Mouse (Mus musculus) hindbrain, embryonic 12.5 days (tissue): ENCODE measurements at regions not wholly inside any gene's neighbourhood (a gene's known extent, or its start where the extent isn't known, plus 50 kb on each side); places are given as distances from the start of the nearest gene placed in this dataset.

Experiments
- ATAC-seq: fragments of 200-750 bp; cut with Nextera tagmentation; 2 replicates; pipeline ENCODE4 v1.8.0; 2017; ENCODE audit warnings: moderate TSS enrichment; ENCODE audit not compliant: low FRiP score
- H3K27ac ChIP-seq: fragments of 300-500 bp; sonication (generic); 2 replicates; pipeline ENCODE4 v1.5.1; 2016; ENCODE audit warnings: mild to moderate bottlenecking
- H3K27me3 ChIP-seq: fragments of 300-500 bp; sonication (generic); 2 replicates; pipeline ENCODE4 v1.6.1; 2016; ENCODE audit warnings: mild to moderate bottlenecking
- H3K36me3 ChIP-seq: fragments of 300-500 bp; sonication (generic); 2 replicates; pipeline ENCODE4 v1.6.1; 2016; ENCODE audit warnings: mild to moderate bottlenecking
- H3K4me1 ChIP-seq: fragments of 300-500 bp; sonication (generic); 2 replicates; pipeline ENCODE4 v1.6.1; 2016
- H3K4me2 ChIP-seq: fragments of 300-500 bp; sonication (generic); replicated peaks from 2 replicates; pipeline ENCODE4 v1.6.1; 2016; ENCODE audit warnings: mild to moderate bottlenecking
- H3K4me3 ChIP-seq: fragments of 300-500 bp; sonication (generic); 2 replicates; pipeline ENCODE4 v1.5.1; 2016; ENCODE audit warnings: mild to moderate bottlenecking
- H3K9ac ChIP-seq: fragments of 300-500 bp; sonication (generic); 2 replicates; pipeline ENCODE4 v1.6.1; 2016; ENCODE audit warnings: mild to moderate bottlenecking, moderate library complexity
- H3K9me3 ChIP-seq: fragments of 300-500 bp; sonication (generic); replicated peaks from 2 replicates; pipeline ENCODE4 v1.6.1; 2016; ENCODE audit warnings: mild to moderate bottlenecking
- WGBS: fragments of 180-500 bp; shearing (Covaris S2); methylation state at CpG from one replicate; pipeline ENCODE4 v1.1.7; 2016; 5-methylcytosine and 5-hydroxymethylcytosine counted together

DNA sequence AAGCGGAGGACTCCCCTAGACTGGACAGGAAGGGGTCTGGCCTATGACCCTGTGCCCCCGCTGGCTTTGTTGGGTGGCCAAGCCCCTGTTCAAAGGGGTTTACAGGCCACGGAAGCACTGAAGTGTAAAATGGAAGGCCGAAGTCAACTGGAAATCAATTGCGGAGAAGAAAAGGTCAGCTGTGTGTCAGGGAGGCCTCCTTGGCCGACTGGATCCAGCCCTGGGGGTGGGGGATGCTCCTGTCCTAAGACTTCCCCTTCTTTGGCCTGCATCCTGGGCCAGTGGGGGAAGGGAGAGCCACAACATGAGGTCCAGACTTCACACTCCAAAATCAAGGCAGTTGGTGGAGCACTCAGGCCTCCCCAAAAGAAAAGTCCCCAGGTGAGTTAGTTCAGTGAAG lies 66.4 kb upstream of the Ret start:
- ATAC-seq = no peak
- H3K27me3 ChIP-seq = no peaks in the 10 kb centered on the region
- H3K9ac ChIP-seq = no peak overlapping the region
- H3K4me1 ChIP-seq = no peaks in the 10 kb centered on the region; the same call in 1 of the 2 replicates
- H3K36me3 ChIP-seq = no peaks in the 10 kb centered on the region
- no peak overlapping the region for H3K4me2 ChIP-seq
- no peak overlapping the region for H3K27ac ChIP-seq
- H3K4me3 ChIP-seq = no peak overlapping the region
- no peaks in the 10 kb centered on the region for H3K9me3 ChIP-seq
- WGBS = 9% methylated on average over 6 of the region's 6 CpGs

DNA sequence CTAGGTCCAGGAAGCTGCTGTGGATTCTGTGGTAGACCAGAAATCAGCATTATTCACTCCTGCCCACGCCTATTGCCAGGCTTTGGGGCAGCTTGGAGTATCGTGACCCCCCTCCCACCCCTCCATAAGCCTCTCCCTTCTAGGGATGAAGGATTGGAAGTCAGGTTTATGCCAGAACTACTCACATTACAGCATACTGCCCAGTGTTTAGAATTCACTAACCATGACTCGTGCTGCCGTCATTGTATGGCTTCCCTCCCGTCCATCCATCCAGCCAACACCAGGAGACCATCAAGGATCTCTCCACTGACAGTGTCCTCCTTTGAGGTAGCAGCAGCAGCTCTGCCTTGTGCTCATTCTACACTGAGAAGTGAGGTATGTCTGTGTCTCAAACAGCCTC lies 62.4 kb upstream of the Ret start:
- H3K9ac ChIP-seq = no peak overlapping the region
- H3K4me2 ChIP-seq = no peak overlapping the region
- H3K27me3 ChIP-seq = no peaks in the 10 kb centered on the region
- H3K9me3 ChIP-seq = no peaks in the 10 kb centered on the region
- 87% methylated on average over 5 of the region's 5 CpGs for whole genome bisulfite sequencing
- no peak overlapping the region for H3K4me3 ChIP-seq
- no peak overlapping the region for H3K27ac ChIP-seq
- no peaks in the 10 kb centered on the region for H3K36me3 ChIP-seq
- H3K4me1 ChIP-seq = no peaks in the 10 kb centered on the region; the same call in 1 of the 2 replicates
- ATAC-seq = no peak

DNA sequence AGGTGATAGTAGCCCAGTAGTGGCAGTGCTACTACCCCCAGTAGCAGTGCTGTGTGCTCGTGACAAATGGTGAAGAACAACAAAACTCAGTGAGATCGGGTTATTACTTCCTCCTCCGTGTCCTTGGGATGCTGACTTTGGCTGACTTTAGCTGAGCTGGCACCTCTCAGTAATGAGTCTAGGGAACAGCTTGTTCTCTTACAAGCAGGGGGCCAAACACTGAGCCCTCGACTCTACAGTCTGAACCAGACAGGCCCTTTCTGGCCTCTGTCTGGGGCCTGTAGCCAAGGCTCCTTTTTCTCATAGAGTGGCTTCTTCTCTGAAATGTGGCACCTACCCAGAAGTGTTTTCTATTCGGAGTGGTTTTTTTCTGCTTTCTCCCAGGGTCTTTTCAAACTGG lies 57.4 kb upstream of the Ret start:
- Histone ChIP-seq H3K4me1 (no peaks in the 10 kb centered on the region), H3K9me3 (no peaks in the 10 kb centered on the region), H3K27me3 (no peaks in the 10 kb centered on the region; the same call in 1 of the 2 replicates), H3K4me3 (no peak overlapping the region), H3K36me3 (no peaks in the 10 kb centered on the region), H3K9ac (no peak overlapping the region), H3K4me2 (no peak overlapping the region), H3K27ac (no peak overlapping the region)
- WGBS = 77% methylated on average over 5 of the region's 5 CpGs
- no peak for ATAC-seq

DNA sequence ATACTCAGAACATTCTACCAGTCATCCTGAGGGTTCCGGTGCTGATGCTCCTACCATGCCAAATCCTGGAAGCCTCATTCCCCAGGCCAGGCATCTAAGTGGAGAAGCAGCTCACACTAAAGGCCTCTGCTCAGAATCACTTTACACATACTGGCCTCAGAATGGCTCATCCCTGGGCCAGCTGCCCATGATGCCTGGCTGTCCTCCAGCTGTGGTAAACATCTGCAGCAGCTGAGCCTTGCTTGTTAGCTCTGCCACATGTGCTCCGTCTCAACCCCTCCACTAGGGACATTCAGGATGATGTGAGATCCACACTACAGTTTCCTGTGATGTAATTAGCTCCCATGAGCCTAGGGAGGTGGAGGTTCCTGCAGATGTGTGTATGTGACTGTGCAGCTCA lies 55.2 kb upstream of the Ret start:
- H3K27ac ChIP-seq = no peak overlapping the region
- no peaks in the 10 kb centered on the region; the same call in 1 of the 2 replicates for H3K27me3 ChIP-seq
- no peak overlapping the region for H3K4me3 ChIP-seq
- ATAC-seq = no peak
- H3K4me2 ChIP-seq = no peak overlapping the region
- WGBS = 85% methylated on average over 2 of the region's 2 CpGs
- H3K4me1 ChIP-seq = no peaks in the 10 kb centered on the region
- H3K36me3 ChIP-seq = no peaks in the 10 kb centered on the region
- H3K9me3 ChIP-seq = no peaks in the 10 kb centered on the region
- no peak overlapping the region for H3K9ac ChIP-seq

DNA sequence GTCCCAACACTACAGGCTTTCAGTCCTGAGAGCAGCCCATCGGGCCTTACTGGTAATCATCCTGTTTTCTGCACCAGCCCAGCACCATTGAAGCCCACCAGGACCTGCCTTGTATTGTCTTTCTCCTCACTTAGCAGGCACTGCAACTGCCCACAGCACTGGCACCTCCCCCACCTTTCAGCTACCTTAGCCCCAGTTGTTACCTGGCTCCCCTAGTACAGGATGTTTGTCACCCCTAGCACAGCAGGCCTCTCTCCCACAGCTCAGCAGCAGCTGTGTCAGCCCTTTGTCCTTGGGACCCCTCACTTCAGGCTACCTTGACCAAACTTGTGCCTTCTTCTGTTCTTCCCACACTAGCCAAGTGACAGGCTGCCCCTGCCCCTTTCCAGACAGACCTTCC lies 53.6 kb upstream of the Ret start:
- Histone ChIP-seq H3K4me3 (no peak overlapping the region), H3K27ac (no peak overlapping the region), H3K9me3 (no peaks in the 10 kb centered on the region), H3K36me3 (no peaks in the 10 kb centered on the region), H3K27me3 (no peaks in the 10 kb centered on the region; the same call in 1 of the 2 replicates), H3K9ac (no peak overlapping the region), H3K4me1 (no peaks in the 10 kb centered on the region), H3K4me2 (no peak overlapping the region)
- WGBS = 85% methylated on average over 1 of the region's 1 CpGs
- ATAC-seq = no peak

DNA sequence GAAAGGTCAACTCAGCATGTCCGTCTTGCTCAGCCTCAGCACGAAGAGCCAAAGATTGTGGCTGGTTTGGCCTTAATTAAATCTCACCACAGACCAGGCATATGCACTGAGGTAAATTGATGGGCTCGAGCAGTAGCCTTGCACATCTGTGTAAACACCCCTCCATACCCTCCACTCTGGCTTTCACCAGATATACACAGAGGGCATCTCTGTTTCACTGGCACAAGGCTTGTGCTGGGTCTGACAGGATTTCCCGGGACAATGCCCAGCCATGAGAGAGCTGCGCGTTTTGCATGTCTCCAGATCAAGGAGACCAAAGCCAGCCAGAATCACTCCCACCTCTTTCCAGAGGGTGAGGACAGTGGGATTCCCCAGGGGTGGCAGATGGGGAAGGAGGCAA lies 52.5 kb upstream of the Ret start:
- no peak for ATAC-seq
- no peaks in the 10 kb centered on the region for H3K4me1 ChIP-seq
- no peak overlapping the region for H3K4me2 ChIP-seq
- H3K27ac ChIP-seq = no peak overlapping the region
- H3K9me3 ChIP-seq = no peaks in the 10 kb centered on the region
- no peaks in the 10 kb centered on the region for H3K36me3 ChIP-seq
- 83% methylated on average over 6 of the region's 6 CpGs for WGBS
- no peak overlapping the region for H3K9ac ChIP-seq
- H3K27me3 ChIP-seq = no peaks in the 10 kb centered on the region; the same call in 1 of the 2 replicates
- H3K4me3 ChIP-seq = no peak overlapping the region
